Comparison of ENCODE assay signal across 16 mouse cellular contexts in genomic region chr1:191891912-191892311, GRCm38 (mm10).
"Had no signal": no experiment of that assay in that cellular context is flagged by ENCODE, and none has a peak within 500 bp of the region (broad histone marks: within the 10 kb centered on the region; RNA-seq: fewer than 3 reads in every experiment).

No protein-coding gene starts in this region.

- H3K9ac ChIP-seq: hindbrain, embryonic 15.5 days; liver, embryonic 12.5 days; liver, embryonic 15.5 days; lung, embryonic 15.5 days; midbrain, embryonic 13.5 days; neural tube, embryonic 13.5 days; stomach, embryonic 15.5 days had no signal

- H3K36me3 ChIP-seq: hindbrain, embryonic 15.5 days; liver, embryonic 12.5 days; liver, embryonic 15.5 days; lung, embryonic 15.5 days; midbrain, embryonic 10.5 days; midbrain, embryonic 13.5 days; neural tube, embryonic 13.5 days; stomach, embryonic 15.5 days had no signal

- H3K27ac ChIP-seq: hindbrain, embryonic 15.5 days; left cerebral cortex, adult 2 months; liver, embryonic 12.5 days; liver, embryonic 15.5 days; lung, embryonic 15.5 days; midbrain, embryonic 10.5 days; midbrain, embryonic 13.5 days; neural tube, embryonic 13.5 days; stomach, embryonic 15.5 days had no signal

- H3K4me3 ChIP-seq: hindbrain, embryonic 15.5 days; left cerebral cortex, adult 2 months; liver, embryonic 12.5 days; liver, embryonic 15.5 days; lung, embryonic 15.5 days; megakaryocyte, embryonic 14.5 days; midbrain, embryonic 10.5 days; midbrain, embryonic 13.5 days; myocyte; neural tube, embryonic 13.5 days; stomach, embryonic 15.5 days had no signal

- DNase-seq: layer of hippocampus, postnatal 36 days; lung, adult 18-20 months; lung, postnatal 10 days; lung, postnatal 36 days; thymus, postnatal 25 days had no signal

- H3K4me1 ChIP-seq: hindbrain, embryonic 15.5 days; neural tube, embryonic 13.5 days had no signal

- H3K27me3 ChIP-seq: hindbrain, embryonic 15.5 days; lung, embryonic 15.5 days; midbrain, embryonic 13.5 days; neural tube, embryonic 13.5 days; stomach, embryonic 15.5 days had no signal
